Mouse (Mus musculus): ENCODE results near the gene Plk3.

- TF ChIP-seq CTCF (IDR thresholded peaks at IDR 0.05; ENCODE audit: extremely low read depth, insufficient read length, insufficient replicate concordance, low read depth, low read length), result no peak
- TF ChIP-seq POLR2A (IDR thresholded peaks at IDR 0.05; ENCODE audit: low read depth, low read length), result no peak
Measured at GRCm38 (mm10) chr4:117095551-117096452, 38.0 kb downstream of the Plk3 start, which contains the start of gene Ptch2.
